Mouse (Mus musculus): ENCODE measurements around the gene Pde3b. TPM values are rescaled to one million over a fixed set of nuclear protein-coding genes. Genes with fewer than 3 reads are reported as not detected.

The Pde3b gene
- total and polyA plus RNA-seq, 3 experiments, result 17.9 to 40.0 (median 26.0) TPM

DNA sequence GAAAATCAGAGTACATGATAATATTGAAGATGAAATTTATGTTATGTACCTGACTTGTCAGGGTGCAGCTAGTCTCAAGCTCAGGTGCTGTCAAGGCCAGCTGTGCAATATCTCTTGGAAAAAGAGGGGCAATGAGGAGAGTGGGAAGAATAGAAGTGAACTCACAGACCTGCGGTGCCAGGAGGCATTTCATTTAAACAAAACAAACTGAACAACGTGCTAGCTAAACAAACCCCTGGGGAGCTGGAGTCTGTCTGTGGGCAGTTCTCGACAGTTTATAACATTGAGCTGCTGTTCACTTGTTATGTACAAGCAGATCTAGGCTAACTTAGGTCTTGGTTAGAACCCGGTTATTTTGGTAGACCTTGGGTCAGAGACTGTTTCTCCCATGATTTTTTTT, 5.8 kb downstream of the Pde3b start:
- Histone ChIP-seq H3K27me3 (replicated peaks) (no peaks in the 10 kb centered on the region), H3K36me3 (replicated peaks in 1 of 2; ENCODE audit: control insufficient read depth in 1 of 2, insufficient read depth in 1 of 2, low read length in 1 of 2) (peaks cover 0 to 10% of the 10 kb centered on the region in 2 experiments), H3K4me1 (ENCODE audit: control insufficient read depth in 1 of 2, insufficient read depth in 2 of 2) (peaks cover 0 to 19% of the 10 kb centered on the region in 2 experiments; a peak in 2 of 4 replicates), H3K4me2 (ENCODE audit: insufficient read depth, low read depth, poor library complexity, severe bottlenecking) (peak overlapping the region; percentile 46), H3K9ac (ENCODE audit: insufficient read depth, low read depth) (no peak overlapping the region), H3K27ac (ENCODE audit: insufficient read depth, low read depth) (no peak overlapping the region), H3K9me3 (replicated peaks; ENCODE audit: low read length) (no peaks in the 10 kb centered on the region), H3K79me2 (replicated peaks; ENCODE audit: control insufficient read depth, extremely low read depth, insufficient read depth, poor library complexity, severe bottlenecking) (peaks cover 61% of the 10 kb centered on the region), H3K4me3 (replicated peaks in 1 of 3; ENCODE audit: low read depth in 2 of 3, low read length in 2 of 3, poor library complexity in 1 of 3) (no peak overlapping the region)
- in situ Hi-C loops (cut with MboI; ENCODE audit: low pct_ligation_motif_present, low pct_unique_long_range_greater_than_20kb, low sequenced_read_pairs) (loop anchor here (10.0 kb wide), 1 partner anchor 136 kb away; no protein-coding TSS in a partner anchor), dilution Hi-C loops (cut with MboI; ENCODE audit: extremely low pct_ligation_motif_present, extremely low pct_unique_long_range_greater_than_20kb, low sequenced_read_pairs) (no loop called here)
- TF ChIP-seq ZC3H11A (IDR thresholded peaks at IDR 0.05; ENCODE audit: low read depth, low read length) (no peak), MAZ (IDR thresholded peaks at IDR 0.05; ENCODE audit: low read depth, low read length) (no peak), MEF2A (IDR thresholded peaks at IDR 0.05; ENCODE audit: borderline replicate concordance, low read depth, low read length) (no peak), GABPA (IDR thresholded peaks at IDR 0.05; ENCODE audit: insufficient replicate concordance, low read depth, low read length) (no peak), ZNF384 (IDR thresholded peaks at IDR 0.05; ENCODE audit: low read depth, low read length) (no peak), MXI1 (IDR thresholded peaks at IDR 0.05; ENCODE audit: low read depth, low read length) (no peak), ETS1 (conservative IDR thresholded peaks at IDR 0.05; ENCODE audit: low read depth, low read length) (no peak), TBP (conservative IDR thresholded peaks at IDR 0.05; ENCODE audit: low read depth, low read length) (no peak), HCFC1 (IDR thresholded peaks at IDR 0.05; ENCODE audit: low read depth, low read length) (no peak), USF2 (conservative IDR thresholded peaks at IDR 0.05; ENCODE audit: low read depth, low read length) (no peak), NELFE (IDR thresholded peaks at IDR 0.05; ENCODE audit: low read depth, low read length) (no peak), POLR2AphosphoS2 (IDR thresholded peaks at IDR 0.05; ENCODE audit: low read depth, low read length) (no peak)
- DNase-seq (ENCODE audit: extremely low read depth), result no peak

DNA sequence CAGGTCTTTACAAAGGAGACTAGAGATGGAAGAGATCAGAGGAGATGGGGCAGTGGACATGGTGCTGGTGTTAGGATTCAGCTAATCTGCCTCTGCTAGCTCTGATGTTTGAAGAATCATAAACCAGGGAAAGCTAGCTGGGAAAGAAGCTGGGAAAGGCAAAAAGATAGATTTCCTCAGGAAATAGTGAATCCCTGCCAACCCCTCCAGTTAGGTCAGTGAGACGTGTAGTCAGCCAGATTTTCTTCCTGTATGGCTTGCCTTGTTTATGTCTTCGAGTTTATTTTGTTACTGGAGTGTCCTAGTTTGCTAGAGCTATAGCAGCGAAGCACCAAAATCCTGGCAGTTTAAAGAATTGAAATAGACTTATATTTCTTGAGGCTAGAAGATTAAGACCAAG, 7.1 kb downstream of the Pde3b start:
- Histone ChIP-seq H3K4me1 (ENCODE audit: control insufficient read depth in 1 of 2, insufficient read depth in 2 of 2) (peaks cover 0 to 20% of the 10 kb centered on the region in 2 experiments; a peak in 2 of 4 replicates), H3K9me3 (replicated peaks; ENCODE audit: low read length) (no peaks in the 10 kb centered on the region)

More for the DNA sequence above, 7.1 kb downstream of the Pde3b start:
- no peak for DNase-seq (ENCODE audit: extremely low read depth)
- in situ Hi-C loops (cut with MboI; ENCODE audit: low pct_ligation_motif_present, low pct_unique_long_range_greater_than_20kb, low sequenced_read_pairs), result loop anchor here (10.0 kb wide), 1 partner anchor 137 kb away; no protein-coding TSS in a partner anchor
- Histone ChIP-seq H3K9ac (ENCODE audit: insufficient read depth, low read depth) (no peak overlapping the region), H3K27ac (ENCODE audit: insufficient read depth, low read depth) (no peak overlapping the region), H3K4me2 (ENCODE audit: insufficient read depth, low read depth, poor library complexity, severe bottlenecking) (no peak overlapping the region), H3K79me2 (replicated peaks; ENCODE audit: control insufficient read depth, extremely low read depth, insufficient read depth, poor library complexity, severe bottlenecking) (peaks cover 52% of the 10 kb centered on the region), H3K36me3 (replicated peaks in 1 of 2; ENCODE audit: control insufficient read depth in 1 of 2, insufficient read depth in 1 of 2, low read length in 1 of 2) (peaks cover 0 to 13% of the 10 kb centered on the region in 2 experiments), H3K27me3 (replicated peaks) (no peaks in the 10 kb centered on the region), H3K4me3 (replicated peaks in 1 of 3; ENCODE audit: low read depth in 2 of 3, low read length in 2 of 3, poor library complexity in 1 of 3) (no peak overlapping the region)
- TF ChIP-seq KAT2A (IDR thresholded peaks at IDR 0.05; ENCODE audit: insufficient replicate concordance, low read length) (no peak), MYC (IDR thresholded peaks at IDR 0.05; ENCODE audit: low read depth, low read length) (no peak), SMC3 (IDR thresholded peaks at IDR 0.05; ENCODE audit: low read depth, low read length) (no peak), RAD21 (IDR thresholded peaks at IDR 0.05; ENCODE audit: low read depth, low read length) (no peak), JUN (IDR thresholded peaks at IDR 0.05; ENCODE audit: insufficient read depth, low read depth, low read length) (no peak), TBP (conservative IDR thresholded peaks at IDR 0.05; ENCODE audit: low read depth, low read length) (no peak), IRF4 (IDR thresholded peaks at IDR 0.05; ENCODE audit: low read depth, low read length) (no peak), CHD2 (IDR thresholded peaks at IDR 0.05; ENCODE audit: low read length) (no peak), BHLHE40 (IDR thresholded peaks at IDR 0.05; ENCODE audit: low read depth, low read length) (no peak), NRF1 (IDR thresholded peaks at IDR 0.05; ENCODE audit: low read depth, low read length) (no peak), ZC3H11A (IDR thresholded peaks at IDR 0.05; ENCODE audit: low read depth, low read length) (no peak), E2F4 (IDR thresholded peaks at IDR 0.05; ENCODE audit: insufficient replicate concordance, low read depth, low read length) (no peak)
- dilution Hi-C loops (cut with MboI; ENCODE audit: extremely low pct_ligation_motif_present, extremely low pct_unique_long_range_greater_than_20kb, low sequenced_read_pairs), result no loop called here

Measured in CH12.LX (cell line).